Mouse (Mus musculus) megakaryocyte, embryonic 14.5 days (primary cell): Measurements from ENCODE around the gene Crtap.

ENCODE experiments used
- FLI1 ChIP-seq: IDR thresholded peaks from 2 replicates; pipeline ENCODE4 v1.6.1; 2012; ENCODE audit warnings: low read length, inconsistent platforms, mixed read lengths
- GATA1 ChIP-seq: IDR thresholded peaks from 3 replicates; pipeline ENCODE4 v1.6.1; 2012; ENCODE audit warnings: mixed read lengths, low read length, inconsistent platforms, borderline replicate concordance

GRCm38 (mm10) chr9:114410313-114410862, 19.9 kb upstream of the Crtap start:
- TF ChIP-seq GATA1 (no peak), FLI1 (no peak)
